Mouse (Mus musculus) heart, embryonic 14.5 days (tissue): ENCODE measurements at regions not wholly inside any gene's neighbourhood (a gene's known extent, or its start where the extent isn't known, plus 50 kb on each side); places are given as distances from the start of the nearest gene placed in this dataset.

Experiments
- ATAC-seq: fragments of 200-750 bp; cut with Nextera tagmentation; 2 replicates; pipeline ENCODE4 v1.8.0; 2017; ENCODE audit warnings: low read depth, moderate TSS enrichment; ENCODE audit not compliant: insufficient number of reproducible peaks, insufficient read depth, low FRiP score
- H3K27ac ChIP-seq, 2 experiments: fragments of 200-500 bp in 1 of 2; fragments of 300-500 bp in 1 of 2; sonication (generic) in 1 of 2; replicated peaks in 1 of 2; 2 replicates each; pipeline ENCODE4 v1.5.1; 2012 to 2014; ENCODE audit warnings: low read depth in 2 of 2, low read length in 2 of 2, control low read depth in 1 of 2, mild to moderate bottlenecking in 1 of 2, mixed read lengths in 1 of 2; ENCODE audit not compliant: control insufficient read depth in 1 of 2, insufficient read depth in 1 of 2
- H3K27me3 ChIP-seq: fragments of 300-500 bp; sonication (generic); 2 replicates; pipeline ENCODE4 v1.6.1; 2014; ENCODE audit warnings: mild to moderate bottlenecking, low read length, control low read depth; ENCODE audit not compliant: control insufficient read depth, insufficient read depth
- H3K36me3 ChIP-seq: fragments of 300-500 bp; sonication (generic); 2 replicates; pipeline ENCODE4 v1.6.1; 2014; ENCODE audit warnings: mild to moderate bottlenecking, control low read depth, low read length, mixed read lengths; ENCODE audit not compliant: control insufficient read depth, insufficient read depth
- H3K4me1 ChIP-seq, 2 experiments: fragments of 200-500 bp in 1 of 2; fragments of 300-500 bp in 1 of 2; sonication (generic) in 1 of 2; 2 replicates each; pipeline ENCODE4 v1.6.1; 2012 to 2014; ENCODE audit warnings: low read length in 2 of 2, control low read depth in 1 of 2, mixed read lengths in 1 of 2; ENCODE audit not compliant: control insufficient read depth in 2 of 2, insufficient read depth in 2 of 2
- H3K4me2 ChIP-seq: fragments of 300-500 bp; sonication (generic); 2 replicates; pipeline ENCODE4 v1.6.1; 2014; ENCODE audit warnings: mild to moderate bottlenecking, low read length
- H3K4me3 ChIP-seq, 2 experiments: fragments of 200-500 bp in 1 of 2; fragments of 300-500 bp in 1 of 2; sonication (generic) in 1 of 2; 2 replicates each; pipeline ENCODE4 v1.5.1; 2012 to 2014; ENCODE audit warnings: low read length in 2 of 2, mild to moderate bottlenecking in 2 of 2, control low read depth in 1 of 2, low read depth in 1 of 2, moderate library complexity in 1 of 2; ENCODE audit not compliant: control insufficient read depth in 1 of 2, insufficient read depth in 1 of 2
- H3K9ac ChIP-seq: fragments of 300-500 bp; sonication (generic); 2 replicates; pipeline ENCODE4 v1.6.1; 2014; ENCODE audit warnings: mild to moderate bottlenecking, low read length
- H3K9me3 ChIP-seq: fragments of 300-500 bp; sonication (generic); 2 replicates; pipeline ENCODE4 v1.6.1; 2016; ENCODE audit warnings: low read length, control low read depth; ENCODE audit not compliant: control insufficient read depth
- WGBS: fragments of 180-500 bp; shearing (Covaris S2); extraction: QIAGEN DNeasy Blood & Tissue Kit; methylation state at CpG from one replicate; pipeline ENCODE4 v1.1.7; 2014; 5-methylcytosine and 5-hydroxymethylcytosine counted together

DNA sequence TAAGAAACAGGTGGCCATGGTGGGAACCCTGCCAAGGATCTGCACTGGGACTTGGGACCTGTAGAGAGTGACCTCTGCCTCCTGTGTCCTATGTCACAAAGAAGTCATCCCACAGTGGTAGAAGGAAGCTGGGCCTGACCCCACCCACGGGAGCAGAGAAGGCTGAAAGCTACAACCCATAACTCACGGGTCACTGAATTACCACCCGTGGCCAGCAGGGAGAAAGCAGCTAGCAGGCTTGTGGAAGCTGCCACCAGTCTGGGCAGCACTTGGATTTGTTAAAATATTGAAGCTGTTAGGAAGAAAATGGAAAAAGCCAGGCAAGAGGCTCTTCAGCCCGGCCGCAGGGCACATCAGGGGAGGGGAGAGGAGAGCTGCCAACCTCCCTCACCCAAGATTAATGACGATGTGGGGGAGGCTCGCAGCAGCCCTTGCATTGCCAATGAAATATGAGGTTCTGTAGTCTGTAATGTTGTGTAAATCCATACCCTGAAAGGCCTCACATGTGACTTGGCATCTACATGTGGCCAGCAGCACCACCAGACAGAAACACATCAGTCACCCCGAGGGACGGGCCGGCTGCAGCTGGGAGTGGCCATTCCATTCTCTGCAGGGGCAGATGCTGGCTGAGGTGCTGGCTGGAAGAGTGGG is 94.5 kb downstream of the Olfm1 start:
- no peak overlapping the region for H3K4me3 ChIP-seq

DNA sequence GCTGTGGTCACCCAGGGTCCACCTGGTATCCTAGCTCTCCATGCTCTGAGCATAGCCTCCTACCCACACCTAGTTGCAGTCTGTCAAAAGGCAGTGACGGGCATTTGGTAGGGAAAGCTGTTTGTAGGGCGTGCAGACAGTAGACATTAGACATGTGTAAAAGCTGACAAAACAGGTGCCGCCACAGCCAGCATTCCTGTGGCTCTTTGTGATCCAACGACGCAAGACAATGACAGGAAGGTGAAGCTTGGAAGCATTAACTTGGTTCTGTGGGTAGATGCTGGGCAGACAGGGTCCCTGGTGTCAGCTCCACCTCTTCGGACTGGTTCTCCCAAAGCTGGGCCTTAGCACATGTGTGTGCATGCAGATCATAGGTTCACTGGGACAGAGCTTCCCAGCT is 96.5 kb downstream of the Olfm1 start:
- Histone ChIP-seq H3K9me3 (no peaks in the 10 kb centered on the region), H3K27me3 (no peaks in the 10 kb centered on the region; the same call in none of the 2 replicates), H3K4me2 (no peak overlapping the region), H3K4me3 (no peak overlapping the region), H3K9ac (no peak overlapping the region), H3K4me1 (no peaks in the 10 kb centered on the region), H3K27ac (no peak overlapping the region), H3K36me3 (no peaks in the 10 kb centered on the region)
- no peak for ATAC-seq
- 73% methylated on average over 6 of the region's 6 CpGs for WGBS

More for the DNA sequence above, 94.5 kb downstream of the Olfm1 start:
- no peak for ATAC-seq
- Histone ChIP-seq H3K9ac (no peak overlapping the region), H3K27ac (no peak overlapping the region), H3K27me3 (no peaks in the 10 kb centered on the region; the same call in none of the 2 replicates), H3K36me3 (no peaks in the 10 kb centered on the region), H3K4me2 (no peak overlapping the region), H3K9me3 (no peaks in the 10 kb centered on the region), H3K4me1 (no peaks in the 10 kb centered on the region)
- WGBS: 55% methylated on average over 10 of the region's 10 CpGs

DNA sequence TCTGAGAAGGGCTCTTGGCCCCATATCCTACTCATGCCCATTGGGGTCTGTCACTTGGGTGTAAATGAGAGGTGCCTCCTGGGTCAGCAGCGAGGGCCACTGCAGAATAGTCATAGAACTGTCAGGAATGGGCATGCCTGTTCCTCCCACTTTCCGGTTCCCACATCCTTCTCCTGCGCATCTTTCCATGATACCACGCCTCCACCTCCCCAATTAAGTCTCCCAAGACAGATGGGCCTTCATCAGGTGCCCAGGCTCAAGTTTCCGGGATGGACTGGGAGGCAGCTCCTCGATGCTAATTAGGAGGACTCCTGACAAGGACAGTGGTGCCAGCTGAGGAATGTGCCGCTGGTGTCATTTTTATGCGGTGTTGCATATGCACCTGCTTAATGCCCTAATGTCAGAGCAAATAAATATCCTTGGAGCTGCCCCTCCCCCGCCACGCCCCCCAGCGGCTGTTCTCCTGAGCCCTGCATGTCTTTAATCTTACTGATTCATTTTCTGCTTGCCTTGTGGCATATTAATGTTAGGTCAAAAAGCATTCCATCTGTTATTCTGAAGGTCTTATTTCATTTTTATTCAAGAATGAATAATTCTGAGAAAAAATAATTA is 97.2 kb downstream of the Olfm1 start:
- 74% methylated on average over 11 of the region's 11 CpGs for WGBS
- Histone ChIP-seq H3K4me2 (no peak overlapping the region), H3K27me3 (no peaks in the 10 kb centered on the region; the same call in none of the 2 replicates), H3K4me3 (no peak overlapping the region), H3K9ac (no peak overlapping the region), H3K9me3 (no peaks in the 10 kb centered on the region), H3K36me3 (no peaks in the 10 kb centered on the region), H3K27ac (no peak overlapping the region), H3K4me1 (no peaks in the 10 kb centered on the region; a peak in 1 of 4 replicates)
- no peak for ATAC-seq

DNA sequence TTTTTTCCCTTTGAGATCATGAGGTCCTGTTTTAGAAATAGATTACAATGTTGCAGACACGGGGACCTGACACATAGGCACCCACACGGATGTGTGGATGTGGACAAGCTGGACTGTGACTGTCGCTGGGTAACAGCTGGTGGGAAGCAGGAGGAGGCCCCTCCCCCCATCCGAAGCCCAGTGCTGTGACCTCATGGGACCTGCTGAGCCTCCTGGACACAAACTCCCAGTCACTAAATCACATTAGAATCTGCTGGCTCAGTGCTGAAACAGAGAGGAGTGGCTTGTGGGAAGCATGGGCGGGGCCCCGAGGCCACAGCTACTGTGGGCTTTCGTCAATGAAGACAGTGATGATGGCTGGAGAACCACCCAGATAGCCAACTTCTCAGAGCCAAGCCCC is 101.7 kb downstream of the Olfm1 start:
- H3K27ac ChIP-seq: no peak overlapping the region
- peaks cover 0 to 2% of the 10 kb centered on the region in 2 experiments; a peak in 1 of 4 replicates for H3K4me1 ChIP-seq
- H3K4me2 ChIP-seq: no peak overlapping the region
- H3K4me3 ChIP-seq: no peak overlapping the region
- WGBS: 41% methylated on average over 7 of the region's 7 CpGs
- H3K36me3 ChIP-seq: no peaks in the 10 kb centered on the region
- ATAC-seq: no peak
- no peak overlapping the region for H3K9ac ChIP-seq
- no peaks in the 10 kb centered on the region for H3K9me3 ChIP-seq
- no peaks in the 10 kb centered on the region; the same call in 1 of the 2 replicates for H3K27me3 ChIP-seq

- Histone ChIP-seq H3K4me1 (peaks cover 0 to 2% of the 10 kb centered on the region in 2 experiments; a peak in 1 of 4 replicates), H3K4me2 (no peak overlapping the region), H3K27me3 (no peaks in the 10 kb centered on the region; the same call in 1 of the 2 replicates), H3K36me3 (no peaks in the 10 kb centered on the region), H3K27ac (no peak overlapping the region), H3K9ac (no peak overlapping the region), H3K9me3 (no peaks in the 10 kb centered on the region), H3K4me3 (no peak overlapping the region)
- no peak for ATAC-seq
- 84% methylated on average over 12 of the region's 12 CpGs for WGBS
Measured at GRCm38 (mm10) chr2:28296183-28296582, 103.4 kb downstream of the Olfm1 start.

DNA sequence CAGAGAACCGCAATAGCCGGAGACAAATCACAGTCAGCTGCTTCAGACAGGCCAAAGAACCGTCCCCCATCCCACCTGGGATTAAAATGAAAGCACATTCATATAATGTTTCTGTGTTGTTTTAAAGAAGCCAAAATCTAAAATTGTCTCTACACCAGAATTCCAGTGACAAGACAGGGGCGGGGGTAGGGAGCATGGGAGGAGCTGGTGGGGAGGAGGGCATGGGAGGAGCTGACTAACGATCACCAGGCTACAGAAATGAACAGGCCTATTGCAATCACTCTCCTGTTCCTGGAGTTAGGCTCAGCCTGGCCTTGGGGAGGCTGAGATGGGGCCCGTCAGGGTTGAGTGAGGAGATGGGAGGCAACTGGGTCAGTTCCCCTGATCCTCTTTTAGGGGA is 105.9 kb downstream of the Olfm1 start:
- Histone ChIP-seq H3K36me3 (no peaks in the 10 kb centered on the region), H3K27ac (no peak overlapping the region), H3K9me3 (no peaks in the 10 kb centered on the region), H3K27me3 (no peaks in the 10 kb centered on the region), H3K4me2 (no peak overlapping the region), H3K4me1 (peaks cover 0 to 2% of the 10 kb centered on the region in 2 experiments; a peak in 1 of 4 replicates), H3K9ac (no peak overlapping the region), H3K4me3 (no peak overlapping the region)
- 68% methylated on average over 6 of the region's 6 CpGs for WGBS
- no peak for ATAC-seq

GRCm38 (mm10) chr2:28299346-28299745 is 106.6 kb downstream of the Olfm1 start:
- no peaks in the 10 kb centered on the region for H3K36me3 ChIP-seq
- no peak overlapping the region for H3K4me3 ChIP-seq
- H3K27ac ChIP-seq: no peak overlapping the region
- no peaks in the 10 kb centered on the region for H3K9me3 ChIP-seq
- H3K9ac ChIP-seq: no peak overlapping the region
- H3K4me2 ChIP-seq: no peak overlapping the region
- no peak for ATAC-seq
- no peaks in the 10 kb centered on the region for H3K27me3 ChIP-seq
- WGBS: 70% methylated on average over 2 of the region's 2 CpGs
- peaks cover 0 to 2% of the 10 kb centered on the region in 2 experiments; a peak in 1 of 4 replicates for H3K4me1 ChIP-seq
